Mouse (Mus musculus) thymus, adult 2 months (tissue): Measurements from ENCODE around the gene Paqr5.

ENCODE experiments used
- CTCF ChIP-seq: fragments of 200-500 bp; IDR thresholded peaks from 2 replicates; pipeline ENCODE4 v1.5.1; 2012; ENCODE audit warnings: mild to moderate bottlenecking, control low read depth, low read length, moderate library complexity, borderline replicate concordance; ENCODE audit not compliant: control insufficient read depth, poor library complexity, insufficient read depth; ENCODE audit errors: extremely low read depth
- POLR2A ChIP-seq: fragments of 200-500 bp; IDR thresholded peaks from 2 replicates; pipeline ENCODE4 v1.6.1; 2012; ENCODE audit warnings: mild to moderate bottlenecking, low read length, control low read depth, moderate library complexity; ENCODE audit not compliant: control insufficient read depth, poor library complexity, insufficient read depth; ENCODE audit errors: extremely low read depth

- TF ChIP-seq POLR2A = no peak
- TF ChIP-seq CTCF = no peak
Observed at GRCm38 (mm10) chr9:62025056-62025455, 1.6 kb downstream of the Paqr5 start.
